Mouse (Mus musculus) MEL-GATA-1-ER (cell line): ENCODE data around the gene Gm44973.
"Not testable (repeated sequence)": the region's sequence is repeated elsewhere in the genome, so short reads cannot be mapped to it uniquely, and the experiment has no call there.

Source experiments
- DNase-seq: peaks from one replicate; pipeline ENCODE4 v3.0.0-alpha.2; 2012; ENCODE audit warnings: low read depth; ENCODE audit errors: extremely low read depth

The Gm44973 gene

GRCm38 (mm10) chr7:5015118-5016001, at the start of gene Gm44973:
Gene Gm44973 (plus strand): TSS chr7:5015496.
- DNase-seq, result peak; percentile 94

GRCm38 (mm10) chr7:4971068-4971467, 44.2 kb upstream of the Gm44973 start, which contains the start of gene Sbk3:
Gene Sbk3 (minus strand): TSS chr7:4971168.
- DNase-seq, result no peak

- DNase-seq, result no peak
These were observed 43.6 kb upstream of the Gm44973 start for GRCm38 (mm10) chr7:4971710-4972109.

- DNase-seq, result no peak
These were observed 42.8 kb upstream of the Gm44973 start for GRCm38 (mm10) chr7:4972321-4973047.

GRCm38 (mm10) chr7:4975455-4975854, 39.8 kb upstream of the Gm44973 start:
- DNase-seq, result no peak

GRCm38 (mm10) chr7:4976832-4977231, 38.5 kb upstream of the Gm44973 start:
- DNase-seq, result no peak

- no peak for DNase-seq
These were observed 27.0 kb upstream of the Gm44973 start for GRCm38 (mm10) chr7:4988250-4988649.

- no peak for DNase-seq
These were observed 21.8 kb upstream of the Gm44973 start for GRCm38 (mm10) chr7:4993347-4993998.

- no peak for DNase-seq
These were observed 21.1 kb upstream of the Gm44973 start for GRCm38 (mm10) chr7:4993999-4994788.

- no peak for DNase-seq
These were observed 19.9 kb upstream of the Gm44973 start for GRCm38 (mm10) chr7:4995268-4996002.

GRCm38 (mm10) chr7:4996003-4996895, 19.0 kb upstream of the Gm44973 start, which contains the start of gene Zfp579:
Gene Zfp579 (minus strand): TSS chr7:4996158.
- DNase-seq, result peak; percentile 49

GRCm38 (mm10) chr7:4996934-4997333, 18.4 kb upstream of the Gm44973 start:
- no peak for DNase-seq

GRCm38 (mm10) chr7:4999876-5000275, 15.4 kb upstream of the Gm44973 start:
- DNase-seq, result no peak

GRCm38 (mm10) chr7:5002876-5003275, 12.4 kb upstream of the Gm44973 start:
- DNase-seq, result not testable (repeated sequence)

- no peak for DNase-seq
These were observed 7.1 kb upstream of the Gm44973 start for GRCm38 (mm10) chr7:5008229-5008628.

GRCm38 (mm10) chr7:5012681-5013513, 2.4 kb upstream of the Gm44973 start:
- no peak for DNase-seq

- DNase-seq, result peak; percentile 87
These were observed 812 bp upstream of the Gm44973 start, which contains the start of the genes Zfp524 and Fiz1 for GRCm38 (mm10) chr7:5014251-5015117. Gene Zfp524 (plus strand): TSS chr7:5014415. Gene Fiz1 (minus strand): TSS chr7:5014697.
